Mouse (Mus musculus) spleen, adult 2 months (tissue): ENCODE results near the gene Ezh1. TPM values are rescaled to one million over a fixed set of nuclear protein-coding genes. Genes with fewer than 3 reads are reported as not detected.

ENCODE experiments used
- DNase-seq, 2 experiments: peaks; one replicate each; pipeline versions ENCODE4 v3.0.0 to v3.0.0-alpha.2; 2012 to 2021; ENCODE audit warnings: low spot score in 2 of 2, low read depth in 1 of 2
- H3K27ac ChIP-seq: fragments of 200-500 bp; 2 replicates; pipeline ENCODE4 v1.5.1; 2012; ENCODE audit warnings: low read length, inconsistent platforms; ENCODE audit not compliant: insufficient read depth
- H3K27me3 ChIP-seq: fragments of 200-500 bp; 2 replicates; pipeline ENCODE4 v1.6.1; 2012; ENCODE audit warnings: mild to moderate bottlenecking, moderate library complexity, low read length, inconsistent platforms; ENCODE audit not compliant: control insufficient read depth, insufficient read depth
- H3K36me3 ChIP-seq: fragments of 200-500 bp; 2 replicates; pipeline ENCODE4 v1.6.1; 2012; ENCODE audit warnings: mild to moderate bottlenecking, low read length, inconsistent platforms; ENCODE audit not compliant: control insufficient read depth, insufficient read depth
- H3K4me1 ChIP-seq: fragments of 200-500 bp; 2 replicates; pipeline ENCODE4 v1.6.1; 2011; ENCODE audit warnings: inconsistent platforms; ENCODE audit not compliant: control insufficient read depth, insufficient read depth, insufficient read length
- H3K4me3 ChIP-seq: fragments of 200-500 bp; 2 replicates; pipeline ENCODE4 v1.5.1; 2011; ENCODE audit warnings: mild to moderate bottlenecking, inconsistent platforms; ENCODE audit not compliant: insufficient read depth, insufficient read length; ENCODE audit errors: extremely low read depth
- CTCF ChIP-seq: fragments of 200-500 bp; IDR thresholded peaks from 2 replicates; pipeline ENCODE4 v1.5.1; 2011; ENCODE audit warnings: mild to moderate bottlenecking, inconsistent platforms; ENCODE audit not compliant: insufficient read depth, insufficient read length, insufficient replicate concordance; ENCODE audit errors: extremely low read depth
- POLR2A ChIP-seq: fragments of 200-500 bp; IDR thresholded peaks from 2 replicates; pipeline ENCODE4 v1.6.1; 2011; ENCODE audit warnings: low read depth, low read length, inconsistent platforms
- WGBS: fragments of 180-500 bp; shearing (Covaris S2); methylation state at CpG from one replicate; pipeline ENCODE4 v1.1.7; 2018; 5-methylcytosine and 5-hydroxymethylcytosine counted together
- polyA plus RNA-seq: library from polyadenylated mRNA; depleted of rRNA; stranded (reverse); fragments of >200 nt; gene quantifications from 2 replicates; pipeline ENCODE4 v1.2.3, GENCODE M21; 2012

The Ezh1 gene
- polyA plus RNA-seq, 1 experiment, result 30.9 TPM

DNA sequence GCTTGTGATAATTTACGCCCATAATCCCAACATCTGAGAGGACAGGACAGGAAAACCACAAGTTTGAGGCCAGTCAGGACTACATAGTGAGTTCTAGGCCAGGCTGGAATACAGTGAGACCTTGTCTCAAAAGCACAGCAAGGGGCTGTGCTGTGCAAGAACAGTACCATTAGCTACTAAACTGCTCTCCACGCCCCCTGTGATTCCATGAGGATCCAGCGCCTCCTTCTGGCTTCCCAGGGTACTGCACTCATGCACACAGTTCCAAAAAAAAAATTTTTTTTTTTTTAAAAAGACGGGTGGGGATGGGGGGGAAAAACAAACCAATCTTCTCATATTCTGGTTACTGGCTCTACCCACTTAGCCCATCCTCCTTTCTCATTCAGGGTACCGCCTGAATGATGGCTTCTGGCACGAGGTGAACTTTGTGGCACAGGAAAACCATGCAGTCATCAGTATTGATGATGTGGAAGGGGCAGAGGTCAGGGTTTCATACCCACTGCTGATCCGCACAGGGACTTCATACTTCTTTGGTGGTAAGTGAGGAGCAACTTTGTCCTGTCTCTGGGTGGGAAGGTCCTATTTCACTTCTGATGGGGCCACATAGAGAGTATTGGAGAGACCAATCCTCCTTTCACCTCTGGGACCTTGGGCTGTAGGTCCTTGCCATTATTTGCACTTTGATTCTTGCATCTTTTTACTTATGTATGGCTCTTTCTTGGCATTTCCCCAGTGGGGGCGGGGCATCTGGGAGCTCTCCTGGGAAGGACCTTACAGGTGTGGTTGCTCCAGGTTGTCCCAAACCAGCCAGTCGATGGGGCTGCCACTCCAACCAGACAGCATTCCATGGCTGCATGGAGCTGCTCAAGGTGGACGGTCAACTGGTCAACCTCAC lies 45.2 kb downstream of the Ezh1 start:
- H3K4me1 ChIP-seq, result peaks cover 4% of the 10 kb centered on the region; the same call in 1 of the 2 replicates
- H3K36me3 ChIP-seq, result no peaks in the 10 kb centered on the region
- no peak overlapping the region for H3K4me3 ChIP-seq
- WGBS, result 49% methylated on average over 10 of the region's 10 CpGs
- TF ChIP-seq POLR2A (no peak), CTCF (peak; percentile 27; the same call in 1 of the 2 replicates)
- no peak overlapping the region for H3K27ac ChIP-seq
- DNase-seq, result peak in 1 of 2 experiments; percentile 28
- H3K27me3 ChIP-seq, result peaks cover 5% of the 10 kb centered on the region; the same call in 1 of the 2 replicates

DNA sequence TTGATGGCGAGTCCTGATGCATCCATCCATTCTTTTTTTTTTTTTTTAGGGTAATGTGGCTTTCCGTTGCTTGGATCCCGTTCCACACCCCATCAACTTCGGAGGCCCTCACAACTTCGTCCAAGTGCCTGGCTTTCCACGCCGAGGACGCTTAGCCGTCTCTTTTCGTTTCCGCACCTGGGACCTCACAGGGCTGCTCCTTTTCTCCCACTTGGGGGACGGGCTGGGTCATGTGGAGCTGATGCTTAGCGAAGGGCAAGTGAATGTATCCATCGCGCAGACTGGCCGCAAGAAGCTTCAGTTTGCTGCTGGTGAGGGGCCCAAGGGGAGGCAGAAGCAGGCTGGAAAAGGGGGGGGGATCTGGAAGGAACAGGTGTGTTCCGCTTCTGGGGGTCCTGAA lies 46.0 kb downstream of the Ezh1 start:
- H3K4me1 ChIP-seq, result peaks cover 11% of the 10 kb centered on the region; the same call in 1 of the 2 replicates
- no peak for DNase-seq
- H3K27me3 ChIP-seq, result peaks cover 7% of the 10 kb centered on the region; the same call in 1 of the 2 replicates
- H3K27ac ChIP-seq, result no peak overlapping the region
- no peak for TF ChIP-seq CTCF
- H3K4me3 ChIP-seq, result no peak overlapping the region
- H3K36me3 ChIP-seq, result no peaks in the 10 kb centered on the region
- WGBS, result 86% methylated on average over 17 of the region's 17 CpGs

DNA sequence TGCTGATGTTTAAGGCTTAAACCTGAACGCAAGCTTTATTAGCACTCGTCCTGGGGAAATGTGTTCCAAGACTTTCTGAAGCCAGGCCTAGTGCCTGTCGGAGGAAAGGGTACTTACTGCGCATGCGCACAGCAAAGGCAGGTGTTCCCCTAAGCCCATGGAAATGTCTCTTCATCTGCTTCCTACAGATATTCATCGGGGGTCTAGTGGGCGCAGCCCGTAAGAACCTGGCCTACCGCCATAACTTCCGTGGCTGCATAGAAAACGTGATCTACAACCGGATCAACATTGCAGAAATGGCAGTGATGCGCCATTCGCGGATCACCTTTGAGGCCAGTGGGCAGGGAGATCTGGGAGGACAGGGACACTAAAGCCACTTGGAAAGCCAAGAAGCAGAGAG lies 47.0 kb downstream of the Ezh1 start:
- H3K4me1 ChIP-seq, result peaks cover 17% of the 10 kb centered on the region; the same call in 1 of the 2 replicates
- no peak overlapping the region for H3K4me3 ChIP-seq
- peaks cover 7% of the 10 kb centered on the region; the same call in 1 of the 2 replicates for H3K27me3 ChIP-seq
- TF ChIP-seq POLR2A (no peak), CTCF (no peak)
- H3K27ac ChIP-seq, result no peak overlapping the region
- no peaks in the 10 kb centered on the region for H3K36me3 ChIP-seq
- no peak for DNase-seq
- WGBS, result 86% methylated on average over 15 of the region's 15 CpGs

DNA sequence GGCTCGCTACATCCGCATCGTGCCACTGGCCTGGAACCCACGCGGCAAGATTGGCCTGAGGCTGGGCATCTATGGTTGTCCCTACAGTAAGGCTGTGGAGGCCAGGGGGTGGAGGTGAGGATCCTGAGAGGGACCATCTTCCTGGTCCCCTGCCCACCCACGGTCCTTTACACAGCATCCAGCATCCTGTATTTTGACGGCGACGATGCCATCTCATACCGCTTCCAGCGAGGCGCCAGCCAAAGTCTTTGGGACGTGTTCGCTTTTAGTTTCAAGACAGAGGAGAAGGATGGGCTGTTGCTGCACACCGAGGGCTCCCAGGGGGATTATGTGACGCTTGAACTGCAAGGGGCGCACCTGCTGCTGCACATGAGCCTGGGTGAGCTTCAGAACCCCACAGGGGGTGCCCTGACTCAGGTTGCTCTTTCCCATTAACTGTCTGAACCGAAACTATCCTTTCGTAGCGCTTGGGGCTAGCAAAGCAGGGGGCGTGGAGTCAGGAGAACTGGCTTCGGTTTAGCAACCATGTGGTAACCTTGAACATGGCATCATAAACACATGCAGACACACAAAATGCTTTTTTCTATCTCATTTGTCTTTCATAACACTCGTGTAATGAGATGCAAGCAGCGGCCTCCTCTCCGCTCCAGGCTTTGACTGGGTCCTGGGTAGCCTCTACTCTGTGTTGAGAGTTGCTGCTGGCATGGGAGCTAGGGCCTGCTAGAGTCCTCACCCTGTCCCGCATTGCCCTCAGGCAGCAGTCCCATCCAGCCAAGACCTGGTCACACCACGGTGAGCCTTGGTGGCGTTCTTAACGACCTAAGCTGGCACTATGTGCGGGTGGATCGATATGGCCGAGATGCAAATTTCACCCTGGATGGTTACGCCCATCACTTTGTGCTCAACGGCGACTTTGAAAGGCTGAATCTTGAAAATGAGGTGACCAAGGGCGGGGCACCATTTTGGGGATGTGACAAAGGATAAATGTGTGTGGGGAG lies 47.9 kb downstream of the Ezh1 start:
- no peak for DNase-seq
- peaks cover 7% of the 10 kb centered on the region; the same call in 1 of the 2 replicates for H3K27me3 ChIP-seq
- no peaks in the 10 kb centered on the region for H3K36me3 ChIP-seq
- WGBS, result 67% methylated on average over 36 of the region's 36 CpGs
- no peak overlapping the region for H3K4me3 ChIP-seq
- TF ChIP-seq CTCF, result no peak
- TF ChIP-seq POLR2A, result no peak
- peaks cover 23% of the 10 kb centered on the region for H3K4me1 ChIP-seq
- no peak overlapping the region for H3K27ac ChIP-seq

DNA sequence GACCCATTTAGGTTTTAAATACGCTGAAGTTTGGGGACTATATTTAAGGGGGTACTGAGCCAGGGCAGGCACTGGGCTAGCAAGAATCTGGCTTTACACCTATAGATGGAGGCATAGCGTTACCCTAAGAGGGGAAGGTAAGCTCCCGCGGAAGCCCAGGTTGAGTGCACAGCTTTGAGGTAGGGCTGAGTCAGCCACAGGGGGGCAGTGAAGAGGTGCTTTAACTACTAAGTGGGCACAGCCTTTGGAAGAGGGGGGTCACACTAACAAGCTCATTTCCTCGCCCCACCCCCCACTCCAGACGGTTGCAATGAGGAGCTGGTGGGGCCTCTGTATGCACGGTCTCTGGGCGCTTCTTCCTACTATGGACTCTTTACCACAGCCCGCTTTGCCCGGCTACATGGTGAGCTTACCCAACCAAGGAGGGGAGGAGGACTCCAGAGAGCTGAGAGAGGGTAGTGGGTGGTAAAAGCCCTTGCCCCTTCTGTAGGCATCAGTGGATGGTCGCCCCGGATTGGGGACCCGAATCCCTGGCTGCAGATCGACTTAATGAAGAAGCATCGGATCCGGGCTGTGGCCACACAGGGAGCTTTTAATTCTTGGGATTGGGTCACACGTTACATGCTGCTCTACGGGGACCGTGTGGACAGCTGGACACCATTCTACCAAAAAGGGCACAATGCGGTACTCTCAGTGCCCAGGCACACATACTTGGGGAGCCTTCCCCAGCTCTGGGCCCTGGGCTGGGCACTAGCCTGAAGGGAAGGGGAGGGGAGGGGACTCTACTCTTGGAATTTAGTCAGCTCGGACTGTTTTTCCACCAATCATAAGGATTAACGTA lies 49.1 kb downstream of the Ezh1 start:
- no peaks in the 10 kb centered on the region for H3K36me3 ChIP-seq
- TF ChIP-seq CTCF (peak; percentile 69; the same call in 1 of the 2 replicates), POLR2A (no peak)
- H3K4me3 ChIP-seq, result no peak overlapping the region
- peaks cover 29% of the 10 kb centered on the region for H3K4me1 ChIP-seq
- no peak overlapping the region for H3K27ac ChIP-seq
- WGBS, result 44% methylated on average over 22 of the region's 22 CpGs
- H3K27me3 ChIP-seq, result peaks cover 9% of the 10 kb centered on the region
- peak in 1 of 2 experiments; percentile 75 for DNase-seq

DNA sequence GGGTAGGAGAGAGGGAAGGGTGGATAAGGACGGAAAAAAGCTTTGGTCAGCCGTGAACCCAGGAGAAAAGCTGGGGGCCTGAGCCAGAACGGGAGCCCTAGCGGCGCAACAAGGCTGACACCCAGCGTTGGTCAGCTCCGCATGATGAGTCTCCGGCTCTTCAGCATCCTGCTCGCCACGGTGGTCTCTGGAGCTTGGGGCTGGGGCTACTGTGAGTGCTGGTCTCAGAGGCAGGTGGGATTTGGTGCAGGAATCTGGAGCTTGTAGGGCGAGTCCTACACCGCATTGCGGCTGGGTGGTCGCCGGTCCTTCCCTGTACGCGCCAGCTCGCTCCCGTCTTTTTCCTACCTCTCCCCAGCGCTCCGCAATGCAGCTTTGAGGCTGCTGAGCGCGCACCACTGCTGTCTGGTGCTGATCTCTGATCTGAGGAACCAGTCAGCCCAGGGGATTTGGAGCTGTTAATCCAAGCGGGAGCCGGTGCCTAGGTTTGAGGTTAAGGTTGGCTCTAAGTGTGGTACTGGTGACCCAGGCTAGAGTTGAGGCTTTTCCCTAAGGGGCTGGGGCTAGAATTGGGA lies 50.1 kb downstream of the Ezh1 start:
- DNase-seq, result no peak
- Histone ChIP-seq H3K4me1 (peaks cover 30% of the 10 kb centered on the region), H3K4me3 (no peak overlapping the region), H3K36me3 (no peaks in the 10 kb centered on the region), H3K27ac (no peak overlapping the region), H3K27me3 (peaks cover 10% of the 10 kb centered on the region)
- WGBS, result 6% methylated on average over 25 of the region's 25 CpGs
- TF ChIP-seq CTCF (no peak), POLR2A (no peak)
